Mouse (Mus musculus) retina, adult 2 months (tissue): ENCODE results near the gene Caprin1.

Experiments used
- DNase-seq: peaks from one replicate; pipeline ENCODE4 v3.0.0-alpha.2; 2012; ENCODE audit warnings: low read depth, low spot score

Caprin1 gene

GRCm38 (mm10) chr2:103728027-103728540 is 69.4 kb downstream of the Caprin1 start:
- DNase-seq, result no peak

GRCm38 (mm10) chr2:103724521-103724920 is 72.9 kb downstream of the Caprin1 start:
- DNase-seq, result no peak

GRCm38 (mm10) chr2:103719292-103719646 is 78.2 kb downstream of the Caprin1 start:
- DNase-seq, result no peak

GRCm38 (mm10) chr2:103718594-103719291 is 78.7 kb downstream of the Caprin1 start:
- DNase-seq, result peak; percentile 40

GRCm38 (mm10) chr2:103714412-103714811 is 83.0 kb downstream of the Caprin1 start:
- DNase-seq, result no peak

GRCm38 (mm10) chr2:103713831-103714230 is 83.6 kb downstream of the Caprin1 start:
- DNase-seq, result no peak
